Mouse (Mus musculus) T-cell, adult 2 months (primary cell): ENCODE results near the gene Syt5.

ENCODE experiments used
- DNase-seq: peaks from one replicate; pipeline ENCODE4 v3.0.0; 2022; ENCODE audit warnings: low spot score

Syt5 gene

GRCm38 (mm10) chr7:4522292-4522691 is 25.0 kb downstream of the Syt5 start:
- no peak for DNase-seq

DNA sequence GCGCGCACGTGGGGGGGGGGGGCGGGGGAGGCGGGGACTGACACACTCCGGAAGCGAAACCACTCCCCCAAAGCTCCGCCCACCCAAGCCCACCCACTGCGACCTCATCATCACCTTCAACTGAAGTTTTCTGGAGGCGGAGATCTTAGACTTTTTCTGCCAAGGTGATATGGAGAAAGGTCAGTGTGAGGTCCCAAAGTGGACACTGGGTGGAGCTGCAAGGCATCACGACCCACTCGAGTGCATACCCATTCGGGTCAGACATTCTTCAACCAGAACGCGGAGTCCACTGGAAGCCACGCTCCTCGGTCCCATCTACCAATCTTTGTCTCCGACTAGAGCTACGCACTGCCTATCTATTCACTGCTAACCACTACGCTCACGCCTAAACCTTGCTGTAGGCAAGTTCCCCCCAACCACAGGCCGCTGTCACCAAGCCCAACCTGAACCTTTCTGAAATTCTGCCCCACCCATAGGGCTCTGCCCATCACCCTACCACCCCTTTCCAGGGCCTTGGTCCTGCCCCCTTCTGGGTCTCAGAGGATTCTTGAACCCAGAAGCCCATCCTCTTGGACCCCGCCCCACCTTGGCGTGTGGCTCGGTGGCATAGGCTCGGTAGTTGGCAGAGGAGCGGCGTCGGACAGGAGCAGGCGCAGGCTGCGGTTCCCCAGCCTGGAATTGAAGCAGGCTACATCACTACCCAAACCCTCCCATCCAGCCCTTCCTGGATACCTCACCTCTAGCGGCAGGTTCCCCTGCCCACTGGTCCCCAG is 25.9 kb downstream of the Syt5 start:
- no peak for DNase-seq

GRCm38 (mm10) chr7:4518487-4518886 is 28.9 kb downstream of the Syt5 start:
- peak; percentile 25 for DNase-seq

DNA sequence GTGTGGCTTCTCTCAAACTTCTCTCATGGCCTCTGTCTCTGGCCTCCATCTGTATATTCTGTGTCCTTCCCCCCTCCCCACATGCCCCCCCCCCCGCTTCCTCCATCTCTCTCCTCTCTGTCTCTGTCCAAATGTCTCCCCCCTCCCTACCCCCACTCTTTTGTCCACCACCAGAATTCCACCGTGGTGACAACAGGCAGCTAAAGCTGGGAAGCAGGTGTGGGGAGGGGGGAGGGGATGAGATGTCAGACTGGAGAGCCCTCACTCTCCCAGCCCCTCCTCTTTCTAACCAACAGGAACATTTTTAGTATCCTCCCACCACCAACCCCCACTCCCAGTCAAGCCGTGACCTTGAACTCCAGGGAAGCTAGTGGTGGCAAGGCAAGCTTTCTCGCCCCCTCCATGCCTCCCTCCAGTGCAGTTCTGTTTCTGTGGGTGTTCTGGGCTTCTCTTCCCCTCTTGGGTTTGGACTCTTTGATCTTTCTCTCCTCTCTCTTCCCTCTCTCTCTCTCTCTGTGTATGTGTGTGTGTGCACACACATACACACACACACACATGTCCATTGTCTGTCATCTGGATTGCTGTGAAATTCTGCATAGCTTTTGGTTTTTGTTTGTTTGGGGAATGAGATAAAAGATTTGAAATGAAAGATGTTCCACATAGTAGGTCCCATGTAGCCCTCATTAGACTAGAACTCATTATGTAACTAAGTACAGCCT is 30.9 kb downstream of the Syt5 start, which contains the start of gene Tnnt1:
Tnnt1 (minus strand) TSS at position 51 of the 719 bp plus-strand sequence.
- no peak for DNase-seq

DNA sequence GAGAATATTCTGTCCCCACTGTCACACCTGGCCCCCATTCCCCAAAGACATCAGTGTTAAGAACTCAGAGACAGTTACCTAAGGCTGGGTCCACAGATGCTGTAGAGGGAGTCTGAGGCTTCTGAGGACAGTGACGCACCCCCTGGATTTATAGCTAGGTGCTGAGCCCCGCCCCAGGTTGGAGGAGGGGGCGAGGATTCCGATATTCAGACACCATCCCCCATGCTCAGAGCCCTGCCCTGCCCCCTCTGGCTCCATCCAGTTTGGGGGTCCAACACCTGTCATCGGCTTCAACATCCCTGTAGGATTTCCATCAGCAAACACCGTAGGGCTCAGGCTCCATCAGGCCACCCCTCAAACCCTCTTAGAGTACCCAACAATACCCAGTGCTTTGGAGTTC is 31.5 kb downstream of the Syt5 start:
- DNase-seq, result no peak

GRCm38 (mm10) chr7:4513829-4514712 is 33.3 kb downstream of the Syt5 start:
- no peak for DNase-seq

DNA sequence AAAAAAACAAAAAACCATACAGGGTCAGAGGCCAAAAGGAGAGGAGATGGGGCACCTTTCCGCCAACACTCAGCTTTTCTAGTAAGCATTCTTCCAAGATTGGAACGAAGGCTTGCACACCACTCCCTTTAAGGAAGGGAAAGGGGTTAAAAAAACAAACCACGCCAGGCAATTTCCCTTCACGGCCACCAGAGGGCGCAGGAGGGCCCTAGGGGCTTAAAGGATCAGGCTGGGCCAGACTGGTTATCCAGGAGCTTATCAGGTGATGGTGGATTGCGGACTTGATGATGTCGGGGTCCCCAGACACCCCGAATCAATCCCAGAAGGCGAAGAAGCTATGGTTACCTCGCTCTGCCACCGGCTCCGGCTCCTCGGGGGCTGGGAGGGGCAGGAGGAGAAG is 34.1 kb downstream of the Syt5 start:
- peak; percentile 49 for DNase-seq

- DNase-seq, result no peak
Observed at GRCm38 (mm10) chr7:4511489-4512224, 35.7 kb downstream of the Syt5 start.

- peak; percentile 78 for DNase-seq
Observed at GRCm38 (mm10) chr7:4509863-4510608, 37.3 kb downstream of the Syt5 start.

DNA sequence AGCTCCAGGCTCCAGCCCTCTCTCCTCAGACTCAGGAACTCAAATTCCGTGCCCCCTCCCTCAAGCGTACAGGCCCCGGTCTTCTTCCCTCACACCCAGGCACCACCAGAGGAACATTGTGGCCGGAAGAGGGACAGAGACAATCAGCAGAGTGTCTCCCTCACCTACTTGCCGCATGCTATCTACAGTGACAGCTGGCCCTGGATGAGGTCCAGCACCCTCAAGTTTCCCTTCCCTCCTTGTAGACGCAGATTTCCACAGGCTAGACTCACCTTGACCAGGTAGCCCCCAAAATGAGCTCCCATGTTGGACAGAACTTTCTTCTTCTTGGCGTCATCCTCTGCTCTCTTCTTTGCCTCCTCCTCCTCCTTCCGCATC is 38.6 kb downstream of the Syt5 start:
- no peak for DNase-seq

DNA sequence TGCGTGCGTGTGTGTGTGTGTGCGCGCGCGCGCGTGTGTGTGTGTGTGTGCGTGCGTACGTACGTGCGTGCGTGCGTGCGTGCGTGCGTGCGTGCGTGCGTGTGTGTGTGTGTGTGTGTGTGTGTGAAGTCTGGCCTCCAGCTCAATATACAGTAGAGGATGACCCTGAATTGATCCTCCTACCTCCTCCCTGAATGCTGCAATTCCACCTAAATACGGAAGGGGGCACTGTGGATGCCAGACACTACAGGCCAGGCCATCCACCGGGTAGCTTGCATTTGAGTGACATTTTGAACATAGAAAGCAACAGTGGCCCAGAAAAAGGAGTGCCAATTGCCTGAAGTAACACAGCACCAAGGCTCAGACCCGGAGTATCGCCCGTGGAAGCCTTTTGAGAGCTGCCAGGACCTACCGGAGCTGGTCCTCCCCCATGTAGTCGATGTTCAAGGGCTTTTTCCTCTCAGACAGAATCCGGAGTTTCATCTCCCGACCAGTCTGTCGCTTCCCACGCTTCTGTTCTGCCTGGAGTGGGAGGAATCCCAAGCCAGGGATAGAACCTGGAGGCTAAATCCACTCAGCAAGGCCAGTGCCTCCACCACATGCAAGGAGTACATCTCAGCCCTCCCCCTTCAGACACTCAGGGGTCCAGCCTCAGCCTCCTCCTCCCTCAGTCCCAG is 39.1 kb downstream of the Syt5 start:
- DNase-seq, result no peak

DNA sequence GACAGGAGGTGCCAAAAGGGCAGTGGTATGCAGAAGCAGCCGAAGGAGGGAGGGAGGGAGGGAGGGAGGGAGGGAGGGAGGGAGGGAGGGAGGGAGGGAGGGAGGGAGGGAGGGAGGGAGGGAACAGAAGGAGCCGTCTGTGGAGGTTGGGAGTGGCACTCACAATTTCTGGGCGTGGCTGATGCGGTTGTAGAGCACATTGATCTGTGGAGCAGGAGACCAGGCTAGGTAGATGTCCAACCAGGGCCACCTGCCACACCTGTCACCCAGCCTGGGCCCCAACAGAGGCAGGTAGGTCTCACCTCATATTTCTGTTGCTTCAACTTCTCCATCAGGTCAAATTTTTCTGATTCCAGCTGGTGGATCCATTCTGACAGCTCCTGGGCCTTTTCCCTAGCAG is 40.1 kb downstream of the Syt5 start:
- no peak for DNase-seq

DNA sequence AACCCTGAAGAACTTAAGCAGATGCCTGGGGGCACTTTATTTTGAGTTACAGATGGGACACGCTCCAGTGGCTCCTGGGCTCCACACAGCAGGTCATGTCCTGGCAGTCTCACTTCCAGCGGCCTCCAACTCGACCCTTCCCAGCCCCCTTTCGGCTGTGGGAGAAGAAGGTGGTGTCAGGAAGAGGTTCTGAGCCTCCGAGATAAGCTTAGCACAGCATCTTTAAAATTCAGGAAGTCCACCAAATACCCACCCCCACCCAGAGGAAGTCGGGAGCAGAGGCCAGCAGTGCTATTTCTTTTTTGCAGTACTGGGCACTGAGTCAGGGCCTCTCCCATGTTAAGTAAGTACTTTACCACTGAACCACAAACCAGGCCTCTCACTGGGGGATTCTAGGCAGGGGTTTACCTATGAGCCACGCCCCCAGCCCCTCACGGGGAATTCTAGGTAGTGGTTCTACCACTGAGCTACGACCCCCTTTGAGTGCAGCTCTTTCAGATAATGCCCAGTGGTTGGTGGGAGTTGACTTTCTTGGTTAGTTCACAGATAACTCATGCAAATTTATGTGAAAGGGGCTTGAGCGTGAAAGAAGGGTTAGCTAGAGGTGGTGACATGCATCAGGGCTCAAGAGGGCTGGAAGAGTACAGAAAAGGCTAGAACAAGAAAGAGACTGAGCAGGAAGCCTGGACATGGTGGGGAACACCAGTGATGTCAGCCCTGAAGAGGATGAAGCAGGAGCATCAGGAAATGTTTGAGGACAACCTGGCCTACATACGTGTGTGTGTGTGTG is 42.5 kb downstream of the Syt5 start:
- no peak for DNase-seq

DNA sequence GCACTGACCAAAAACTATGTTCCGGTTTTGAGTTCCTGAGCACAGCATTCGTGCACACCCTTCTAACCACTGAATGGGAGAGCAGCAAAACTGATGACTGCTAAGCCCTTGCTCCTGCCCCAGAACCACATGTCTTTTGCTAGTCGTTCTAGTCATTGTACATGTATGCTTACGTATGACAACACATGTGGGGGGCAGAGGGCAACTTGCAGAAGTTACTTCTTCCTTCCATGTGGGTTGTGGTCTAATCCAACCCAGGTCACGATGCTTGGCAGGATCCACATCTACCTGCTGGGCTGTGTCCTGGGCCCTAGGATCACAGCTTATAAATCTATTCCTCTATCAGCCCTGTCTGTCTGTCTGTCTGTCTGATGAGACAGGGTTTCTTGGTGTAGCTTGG is 43.5 kb downstream of the Syt5 start:
- DNase-seq, result no peak

- DNase-seq, result no peak
Observed at GRCm38 (mm10) chr7:4503100-4503499, 44.2 kb downstream of the Syt5 start.

GRCm38 (mm10) chr7:4502421-4503090 is 44.8 kb downstream of the Syt5 start:
- DNase-seq, result peak; percentile 25

DNA sequence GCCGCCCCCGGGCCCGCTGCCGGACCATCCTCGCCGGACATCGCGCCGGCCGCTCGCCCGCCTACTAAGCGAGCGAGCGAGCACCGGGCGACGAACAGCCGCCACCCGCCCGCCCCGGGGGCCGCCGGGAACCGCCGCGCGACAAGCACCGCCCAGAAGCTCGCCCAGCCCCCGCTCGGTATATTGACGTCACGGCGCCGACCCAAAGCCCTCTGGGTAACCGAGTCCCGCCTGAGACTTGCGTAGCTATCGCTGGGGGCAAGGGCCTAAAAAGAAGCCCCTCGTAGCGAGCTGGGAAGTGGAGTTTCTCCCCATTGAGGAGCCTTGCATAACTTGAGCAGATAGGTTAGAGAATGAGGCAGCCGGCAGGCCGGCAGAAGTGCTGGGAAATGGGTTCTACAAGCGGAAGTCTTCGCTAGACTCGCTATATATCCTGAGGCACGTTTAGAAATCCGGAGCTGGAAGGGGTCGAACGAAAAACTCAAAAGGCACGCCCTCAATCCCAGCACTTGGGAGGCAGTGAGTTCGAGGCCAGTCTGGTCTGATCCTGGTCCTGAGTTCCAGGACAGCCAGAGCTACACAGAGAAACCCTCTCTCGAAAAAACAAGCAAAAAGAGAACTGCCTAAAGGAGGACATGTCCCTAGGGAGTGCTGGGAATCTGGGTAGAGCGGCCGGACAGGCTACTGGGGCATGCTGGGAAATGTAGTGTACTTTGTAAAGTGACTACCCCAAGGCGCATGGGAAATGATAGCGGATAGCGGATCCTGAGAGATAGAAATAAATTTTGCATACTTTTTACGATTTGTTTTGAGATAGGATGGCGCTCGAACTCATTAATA is 45.6 kb downstream of the Syt5 start, which contains the start of gene Ppp1r12c:
Ppp1r12c (minus strand) TSS at position 123 of the 840 bp plus-strand sequence.
- DNase-seq, result peak; percentile 91

GRCm38 (mm10) chr7:4500892-4501471 is 46.4 kb downstream of the Syt5 start:
- peak; percentile 64 for DNase-seq
